Mouse (Mus musculus): ENCODE results near the gene Rbm4.
"Not testable (repeated sequence)": the region's sequence is repeated elsewhere in the genome, so short reads cannot be mapped to it uniquely, and the experiment has no call there.

The Rbm4 gene

GRCm38 (mm10) chr19:4797846-4798245 is 4.1 kb upstream of the Rbm4 start:
- DNase-seq (ENCODE audit: inconsistent ontology term): no peak

- no peak for DNase-seq (ENCODE audit: inconsistent ontology term)
Measured at GRCm38 (mm10) chr19:4795929-4796328, 2.2 kb upstream of the Rbm4 start.

GRCm38 (mm10) chr19:4793281-4793830 is 345 bp downstream of the Rbm4 start:
- DNase-seq (ENCODE audit: inconsistent ontology term): no peak

- no peak for DNase-seq (ENCODE audit: inconsistent ontology term)
Measured at GRCm38 (mm10) chr19:4786313-4786712, 7.4 kb downstream of the Rbm4 start.

- no peak for DNase-seq (ENCODE audit: inconsistent ontology term)
Measured at GRCm38 (mm10) chr19:4785206-4785605, 8.5 kb downstream of the Rbm4 start.

GRCm38 (mm10) chr19:4782891-4783290 is 10.8 kb downstream of the Rbm4 start:
- DNase-seq (ENCODE audit: inconsistent ontology term): no peak

- no peak for DNase-seq (ENCODE audit: inconsistent ontology term)
Measured at GRCm38 (mm10) chr19:4772785-4773184, 20.9 kb downstream of the Rbm4 start.

- DNase-seq (ENCODE audit: inconsistent ontology term): no peak
Measured at GRCm38 (mm10) chr19:4767507-4768148, 26.1 kb downstream of the Rbm4 start.

- DNase-seq (ENCODE audit: inconsistent ontology term): no peak
Measured at GRCm38 (mm10) chr19:4762876-4763275, 30.8 kb downstream of the Rbm4 start.

- DNase-seq (ENCODE audit: inconsistent ontology term): not testable (repeated sequence)
Measured at GRCm38 (mm10) chr19:4760544-4760943, 33.2 kb downstream of the Rbm4 start.

- DNase-seq (ENCODE audit: inconsistent ontology term): no peak
Measured at GRCm38 (mm10) chr19:4756921-4757320, 36.8 kb downstream of the Rbm4 start.

- peak; percentile 99 for DNase-seq (ENCODE audit: inconsistent ontology term)
Measured at GRCm38 (mm10) chr19:4756193-4756911, 37.3 kb downstream of the Rbm4 start, which contains the start of gene Rbm4b. Gene Rbm4b (plus strand): TSS chr19:4756497.

GRCm38 (mm10) chr19:4755565-4756192 is 38.0 kb downstream of the Rbm4 start:
- peak; percentile 92 for DNase-seq (ENCODE audit: inconsistent ontology term)

- DNase-seq (ENCODE audit: inconsistent ontology term): no peak
Measured at GRCm38 (mm10) chr19:4749975-4750374, 43.7 kb downstream of the Rbm4 start.

- DNase-seq (ENCODE audit: inconsistent ontology term): no peak
Measured at GRCm38 (mm10) chr19:4748493-4748892, 45.2 kb downstream of the Rbm4 start.

GRCm38 (mm10) chr19:4747631-4748312 is 45.9 kb downstream of the Rbm4 start:
- no peak for DNase-seq (ENCODE audit: inconsistent ontology term)

- DNase-seq (ENCODE audit: inconsistent ontology term): peak; percentile 39
Measured at GRCm38 (mm10) chr19:4746611-4747010, 47.1 kb downstream of the Rbm4 start.

GRCm38 (mm10) chr19:4745681-4746080 is 48.0 kb downstream of the Rbm4 start:
- DNase-seq (ENCODE audit: inconsistent ontology term): no peak

GRCm38 (mm10) chr19:4745057-4745456 is 48.6 kb downstream of the Rbm4 start:
- DNase-seq (ENCODE audit: inconsistent ontology term): peak; percentile 35

GRCm38 (mm10) chr19:4744026-4744425 is 49.7 kb downstream of the Rbm4 start:
- DNase-seq (ENCODE audit: inconsistent ontology term): no peak

- peak; percentile 33 for DNase-seq (ENCODE audit: inconsistent ontology term)
Measured at GRCm38 (mm10) chr19:4743524-4743923, 50.2 kb downstream of the Rbm4 start.

- no peak for DNase-seq (ENCODE audit: inconsistent ontology term)
Measured at GRCm38 (mm10) chr19:4742229-4742628, 51.5 kb downstream of the Rbm4 start.
